Mouse (Mus musculus) v-Abl transformed pro-B cells (cell line): ENCODE results near the gene Arhgap27.
"Not testable (repeated sequence)": the region's sequence is repeated elsewhere in the genome, so short reads cannot be mapped to it uniquely, and the experiment has no call there.

Experiments used
- in situ Hi-C, 2 experiments: fragments of 400-800 bp; cut with MboI; formaldehyde crosslinking; loops; one replicate each; pipeline ENCODE4 v1.15.1; 2025; ENCODE audit not compliant: unreplicated experiment in 2 of 2

Arhgap27 gene

DNA sequence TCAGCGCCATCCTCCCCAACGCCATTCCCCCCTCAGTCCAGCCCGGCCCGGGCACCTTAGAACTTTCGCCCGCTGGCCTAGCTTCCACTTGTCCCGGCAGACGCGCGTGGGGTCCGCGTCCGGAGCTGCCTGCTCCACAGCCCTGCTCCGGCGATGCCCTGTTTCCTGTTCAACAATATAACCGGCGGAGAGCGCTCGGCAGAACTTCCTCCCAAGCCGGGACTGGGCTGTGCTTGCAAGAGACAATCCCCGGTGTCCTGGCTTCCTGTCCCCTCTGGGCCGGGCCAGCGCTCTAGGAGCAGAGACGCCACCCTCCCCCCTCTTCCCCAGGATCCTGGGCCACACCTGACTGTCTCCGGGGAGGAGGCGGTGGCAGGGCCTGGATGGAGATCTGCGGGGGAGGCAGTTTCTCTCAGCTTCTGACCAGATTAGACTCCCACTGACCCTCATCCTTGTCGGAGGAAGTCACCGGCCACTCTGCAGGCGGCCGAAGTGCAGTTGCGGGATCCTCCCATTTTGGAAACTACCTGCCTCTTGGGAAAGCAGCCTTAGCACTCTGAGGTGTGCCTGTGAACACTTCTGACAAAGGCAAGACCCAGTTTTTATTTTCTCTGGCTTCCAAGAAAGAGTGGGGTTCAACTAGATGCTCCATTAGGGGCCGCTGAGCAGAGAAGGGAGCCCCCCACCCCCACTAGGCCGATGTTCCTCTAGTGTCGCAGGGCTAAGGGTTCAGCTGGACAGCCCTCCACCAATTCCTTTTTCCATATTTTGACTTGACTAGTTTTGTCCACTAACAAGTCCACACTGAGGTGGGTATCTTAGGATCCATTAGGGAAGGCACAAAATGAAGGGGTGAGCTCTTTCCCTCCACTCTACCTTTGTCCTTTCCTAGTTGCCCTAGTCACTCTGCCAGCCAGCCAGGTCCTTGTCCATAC lies at the start of gene Arhgap27:
TSS of gene Arhgap27 (minus strand) at position 479 of the 935 bp plus-strand sequence.
- in situ Hi-C loops: no loop called here

DNA sequence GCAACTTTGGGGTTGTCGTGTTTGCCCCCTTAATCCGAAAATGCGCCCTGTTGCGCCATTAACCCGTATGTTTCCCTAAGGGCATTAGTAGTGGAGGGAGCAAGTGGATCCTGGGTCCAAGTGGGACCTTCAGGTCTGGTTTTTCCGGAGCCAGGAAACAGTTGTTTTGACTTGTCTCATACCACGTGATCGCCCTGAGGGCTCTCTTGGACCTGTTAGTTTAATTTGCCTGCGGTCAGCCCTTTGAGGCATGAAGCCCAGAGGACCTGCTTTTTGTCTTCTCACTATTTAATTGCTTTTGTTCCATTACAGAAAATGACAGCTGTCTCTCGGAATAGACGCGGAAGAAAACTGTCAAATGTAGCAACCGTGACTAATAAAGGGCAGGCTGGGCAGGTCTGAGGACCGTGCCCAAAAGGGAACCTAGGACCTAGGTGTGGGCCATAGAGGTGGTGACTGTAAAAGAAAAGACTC lies 49.5 kb upstream of the Arhgap27 start:
- in situ Hi-C loops: loop anchor here in 1 of 2 experiments (5.0 kb wide), 2 partner anchors 49 to 56 kb away; no protein-coding TSS in a partner anchor

DNA sequence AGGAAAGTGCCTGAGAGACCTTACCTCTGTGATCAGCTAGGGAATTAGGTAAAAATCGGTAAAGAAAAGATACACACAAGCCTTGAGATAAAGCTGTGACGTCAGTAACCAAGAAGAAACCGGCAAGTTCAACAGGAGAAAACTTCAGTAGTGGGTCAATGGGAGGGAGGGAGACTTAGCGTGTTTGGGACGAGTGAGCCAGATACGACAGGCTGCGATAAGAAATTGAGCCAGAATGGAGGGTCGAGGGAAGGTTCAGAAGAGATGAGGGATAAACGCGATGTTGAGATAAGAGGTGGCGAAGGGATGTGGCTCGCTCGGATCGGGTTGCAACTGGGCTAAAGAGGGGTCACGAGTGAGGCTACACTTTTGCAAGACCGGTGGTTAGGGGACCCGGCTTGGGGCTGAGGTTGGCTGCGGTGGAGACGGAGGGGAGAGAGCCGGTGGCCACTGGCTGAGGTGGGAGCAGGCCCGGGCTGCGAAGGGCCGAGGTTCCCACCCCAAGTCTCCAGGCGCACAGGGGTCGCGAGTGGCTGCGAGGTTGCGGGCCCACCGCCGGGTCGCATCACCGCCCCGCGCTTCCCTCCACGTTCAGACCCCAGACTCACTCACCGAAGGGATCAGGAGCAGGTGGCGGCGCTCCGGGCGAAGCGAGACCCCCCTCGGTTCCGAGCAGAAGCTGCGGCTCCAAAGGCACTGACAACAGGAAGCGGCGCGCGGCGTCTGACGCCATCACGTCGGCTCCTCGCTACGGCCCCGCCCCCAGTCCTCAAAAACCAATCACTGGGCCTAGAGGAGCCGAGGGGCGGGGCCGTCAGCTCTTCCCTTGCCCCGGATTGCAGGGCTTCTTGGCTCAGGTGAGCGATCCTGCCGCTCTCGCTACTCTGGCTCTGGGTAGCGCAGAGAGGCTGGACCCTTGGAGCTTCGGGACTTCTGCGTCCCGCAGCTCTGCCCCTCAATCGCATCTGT lies 48.8 kb upstream of the Arhgap27 start, which contains the start of gene Plekhm1:
TSS of gene Plekhm1 (minus strand) at position 707 of the 969 bp plus-strand sequence.
- in situ Hi-C loops: loop anchor here in 1 of 2 experiments (5.0 kb wide), 2 partner anchors 50 to 55 kb away; no protein-coding TSS in a partner anchor

DNA sequence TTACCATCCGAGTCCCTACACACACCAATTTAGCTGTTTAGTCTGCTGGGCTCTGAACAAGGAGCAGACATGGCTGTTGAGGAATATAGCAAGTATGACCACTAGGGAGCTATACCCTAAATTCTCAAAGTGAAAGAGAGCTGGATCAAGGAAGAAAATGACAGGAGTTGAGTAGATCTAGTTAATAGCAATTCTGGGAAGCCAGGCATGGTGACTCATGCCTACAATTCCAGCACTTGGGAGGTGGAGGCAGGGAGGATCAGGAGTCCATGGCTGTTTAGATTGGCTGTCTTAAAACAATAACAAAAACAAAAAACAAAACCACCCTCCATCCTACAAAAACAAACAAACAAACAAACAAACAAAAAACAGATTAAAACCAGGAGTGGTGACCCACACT lies 47.8 kb upstream of the Arhgap27 start:
- in situ Hi-C loops: loop anchor here in 1 of 2 experiments (5.0 kb wide), 2 partner anchors 51 to 54 kb away; no protein-coding TSS in a partner anchor

DNA sequence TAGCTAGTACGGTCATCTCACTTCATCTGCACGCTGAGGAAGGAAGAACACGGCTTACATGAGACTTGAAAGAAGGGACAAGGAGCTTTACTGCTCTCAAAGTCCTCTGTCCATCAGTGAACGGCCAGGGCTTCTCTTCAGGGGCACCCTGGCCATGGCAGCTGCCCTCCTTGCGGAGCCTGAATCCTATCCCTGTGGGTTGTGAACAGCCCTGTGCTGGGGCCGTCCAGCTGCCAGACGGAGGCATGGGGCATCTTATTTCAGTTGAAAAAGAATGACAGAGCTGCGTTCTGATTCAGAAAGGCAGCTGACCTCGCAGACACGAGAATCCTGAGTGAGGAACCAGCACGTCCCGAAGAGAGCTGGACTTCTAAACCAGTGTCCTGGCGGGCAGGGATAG lies 45.4 kb upstream of the Arhgap27 start:
- in situ Hi-C loops: no loop called here

DNA sequence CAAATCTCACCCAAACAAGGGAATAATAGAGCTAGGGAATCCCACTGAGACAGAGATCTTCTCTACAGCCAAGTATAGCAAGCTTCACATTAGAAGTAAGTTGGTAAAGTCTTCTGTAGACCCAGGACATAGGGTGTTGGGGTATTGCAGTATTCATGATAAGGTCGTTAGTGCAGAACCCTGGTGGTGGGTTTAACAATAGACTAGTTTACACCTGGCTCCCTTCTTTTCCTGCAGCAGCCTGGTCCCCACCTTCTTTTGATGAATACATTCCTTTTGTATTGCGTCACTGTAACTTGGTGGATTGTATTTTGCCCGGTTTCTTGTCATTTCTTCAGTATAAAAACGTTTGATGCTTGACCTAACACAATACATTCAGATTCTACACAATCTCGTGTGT lies 43.6 kb upstream of the Arhgap27 start:
- in situ Hi-C loops: not testable (repeated sequence)

DNA sequence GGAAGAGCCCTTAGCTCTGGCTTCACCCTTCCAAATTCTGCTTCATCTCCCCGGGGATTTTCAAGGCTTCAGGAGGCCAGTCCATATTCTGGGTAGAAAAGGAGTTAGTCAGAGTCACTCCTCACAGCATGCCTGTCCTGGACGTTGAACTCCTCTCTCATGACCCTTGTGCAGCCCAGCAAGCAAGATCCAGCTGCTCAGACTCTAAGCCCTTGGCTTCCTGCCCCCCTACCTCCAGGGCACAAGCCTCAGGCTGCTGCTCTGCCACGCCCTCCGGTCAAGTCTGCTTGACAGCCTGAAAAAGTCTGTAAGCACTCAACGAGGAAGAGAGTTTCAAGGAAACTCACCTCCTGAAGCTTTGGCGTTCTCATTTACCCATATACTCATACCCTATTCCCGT lies 43.1 kb upstream of the Arhgap27 start:
- in situ Hi-C loops: no loop called here

DNA sequence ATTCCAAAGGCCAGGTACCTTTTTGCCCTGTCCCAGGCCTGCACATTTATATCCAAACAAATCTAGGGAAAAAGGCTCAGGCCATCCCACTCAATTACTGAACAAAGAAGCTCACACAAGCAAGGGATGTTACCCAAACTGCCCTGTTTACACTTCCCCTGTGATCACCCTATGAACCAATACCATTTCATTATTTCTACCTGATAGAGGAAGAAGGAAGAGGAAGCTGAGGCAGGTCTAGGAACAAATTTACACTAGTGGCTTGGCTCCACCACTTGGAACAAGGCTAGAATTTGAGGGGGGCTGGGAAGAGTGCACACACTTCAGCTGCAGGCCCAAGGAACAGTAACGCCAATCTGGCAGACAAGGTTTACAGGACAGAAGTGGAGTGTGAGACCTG lies 42.3 kb upstream of the Arhgap27 start:
- in situ Hi-C loops: no loop called here

DNA sequence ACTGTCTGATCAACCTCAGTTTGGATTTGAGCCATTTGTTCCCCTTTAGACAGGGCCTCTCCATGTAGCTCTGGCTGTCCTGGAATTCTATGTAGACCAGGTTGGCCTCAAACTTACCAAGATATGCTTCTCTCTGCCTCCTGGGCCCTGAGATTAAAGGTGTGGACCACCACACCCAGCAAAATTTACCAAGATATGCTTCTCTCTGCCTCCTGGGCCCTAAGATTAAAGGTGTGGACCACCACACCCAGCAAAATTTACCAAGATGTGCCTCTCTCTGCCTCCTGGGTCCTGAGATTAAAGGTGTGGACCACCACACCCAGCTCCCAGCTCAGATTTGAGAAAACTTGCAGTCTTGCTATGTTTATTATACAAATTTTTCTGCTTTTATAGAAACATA lies 41.1 kb upstream of the Arhgap27 start:
- in situ Hi-C loops: no loop called here

DNA sequence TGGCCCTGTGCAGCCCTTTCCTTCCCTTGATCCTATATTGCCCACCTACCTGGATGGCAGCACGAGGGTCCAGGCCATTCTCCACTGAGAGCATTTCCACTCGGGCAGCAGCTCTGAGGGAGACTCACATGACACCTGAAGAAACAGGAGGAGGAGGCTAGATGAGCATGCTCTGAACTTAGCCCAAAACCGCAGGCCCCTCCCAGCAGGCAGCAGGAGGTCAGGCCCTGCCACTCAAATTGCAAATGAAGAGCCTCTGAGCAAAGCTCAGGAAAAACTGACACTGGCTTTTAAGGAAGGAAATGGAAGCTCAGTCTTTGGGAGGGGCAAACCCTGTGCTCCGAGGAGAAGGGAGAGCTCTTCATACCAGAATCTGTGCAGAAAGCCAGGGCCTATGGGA lies 40.3 kb upstream of the Arhgap27 start:
- in situ Hi-C loops: no loop called here

DNA sequence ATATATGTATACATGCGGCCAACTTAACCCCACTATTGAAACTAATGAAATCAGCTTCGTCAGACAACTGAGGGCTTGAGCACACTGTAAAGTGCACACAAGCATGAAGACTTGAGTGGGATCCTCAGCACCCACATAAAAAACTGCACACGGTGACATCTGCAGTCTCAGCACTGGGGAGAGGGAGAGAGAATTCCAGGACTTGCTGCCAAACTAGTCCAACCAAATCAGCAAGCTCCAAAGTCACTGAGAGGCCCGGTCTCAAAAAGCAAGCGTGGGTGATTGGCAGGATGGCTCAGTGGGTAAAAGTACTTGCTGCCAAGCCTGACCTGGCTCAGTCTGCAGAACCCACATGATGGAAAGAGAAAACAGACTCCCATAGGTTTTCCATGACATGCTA lies 39.2 kb upstream of the Arhgap27 start:
- in situ Hi-C loops: no loop called here

DNA sequence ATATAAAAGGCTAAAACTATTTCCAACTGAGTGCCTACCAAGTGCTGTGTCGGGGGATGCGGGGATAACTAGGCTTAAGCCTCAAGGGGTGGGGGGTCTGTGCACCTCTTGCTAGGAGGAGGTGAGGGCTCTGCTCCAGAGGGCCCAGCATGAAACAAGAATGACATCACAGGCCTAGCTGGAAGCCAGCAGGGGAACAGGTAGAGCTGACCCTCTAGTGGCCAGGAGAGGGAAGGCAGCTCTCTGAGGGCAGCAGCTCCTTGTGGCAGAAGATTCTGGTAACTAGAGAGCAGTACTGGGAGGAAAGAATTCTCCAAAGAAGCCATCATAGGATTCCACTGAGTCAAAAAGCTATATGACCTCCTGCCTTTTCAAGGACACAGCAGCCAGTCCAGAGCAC lies 38.7 kb upstream of the Arhgap27 start:
- in situ Hi-C loops: no loop called here

DNA sequence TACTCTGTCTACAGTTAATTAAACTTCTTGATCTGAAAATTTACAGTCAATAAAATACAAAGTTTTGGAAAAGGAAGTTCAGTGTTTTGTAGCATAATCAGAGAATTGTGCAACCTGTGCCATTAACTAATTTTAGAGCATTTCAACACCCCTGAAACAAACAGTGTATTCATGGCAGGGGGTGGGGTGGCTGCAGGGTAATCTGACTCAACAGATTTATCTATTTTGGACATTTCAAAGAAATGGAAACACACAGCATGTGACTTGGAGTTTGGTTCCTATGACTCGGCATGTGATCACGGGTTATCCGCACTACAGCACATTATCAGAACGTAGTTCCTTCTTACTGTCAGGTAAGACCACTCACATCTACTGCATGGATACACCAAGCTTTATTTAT lies 36.5 kb upstream of the Arhgap27 start:
- in situ Hi-C loops: loop anchor here in 1 of 2 experiments (5.0 to 10.0 kb wide), 2 partner anchors 43 to 65 kb away; no protein-coding TSS in a partner anchor

DNA sequence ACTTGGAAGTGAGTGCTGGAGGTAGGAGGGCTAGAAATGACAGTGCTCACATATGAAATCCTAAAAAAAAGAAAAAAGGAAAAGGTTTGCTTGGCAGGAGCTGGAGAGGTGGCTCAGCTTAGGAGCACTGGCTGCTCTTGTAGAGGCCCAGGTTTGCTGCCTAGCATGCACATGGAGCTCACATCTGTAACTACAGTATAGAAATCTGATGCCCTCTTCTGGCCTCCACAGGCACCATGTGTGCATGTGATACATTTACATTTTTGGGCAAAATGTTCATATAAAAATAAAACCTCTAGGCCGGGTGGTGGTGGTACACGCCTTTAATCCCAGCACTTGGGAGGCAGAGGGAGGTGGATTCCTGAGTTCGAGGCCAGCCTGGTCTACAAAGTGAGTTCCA lies 35.6 kb upstream of the Arhgap27 start:
- in situ Hi-C loops: loop anchor here in 1 of 2 experiments (5.0 to 10.0 kb wide), 2 partner anchors 42 to 64 kb away; no protein-coding TSS in a partner anchor

DNA sequence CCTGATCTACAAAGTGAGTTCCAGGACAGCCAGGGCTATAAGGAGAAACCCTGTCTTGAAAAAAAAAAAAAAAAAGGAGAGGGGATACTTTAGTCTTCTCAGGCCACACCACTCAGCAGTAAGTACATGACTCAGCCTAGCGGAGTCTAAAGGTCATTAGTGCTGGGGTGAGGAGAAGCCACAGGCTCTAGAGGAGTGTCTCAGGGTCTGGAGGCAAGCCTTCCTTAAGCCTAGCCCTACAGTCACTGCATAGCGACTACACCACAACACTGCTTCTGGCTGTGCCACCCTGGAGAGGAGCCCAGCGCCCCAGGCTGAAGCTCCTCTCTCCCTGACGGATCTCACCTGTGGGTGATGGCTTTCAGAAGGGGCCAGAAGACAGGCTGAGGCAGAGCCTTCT lies 33.2 kb upstream of the Arhgap27 start:
- in situ Hi-C loops: loop anchor here in 1 of 2 experiments (5.0 to 10.0 kb wide), 2 partner anchors 39 to 62 kb away; no protein-coding TSS in a partner anchor

DNA sequence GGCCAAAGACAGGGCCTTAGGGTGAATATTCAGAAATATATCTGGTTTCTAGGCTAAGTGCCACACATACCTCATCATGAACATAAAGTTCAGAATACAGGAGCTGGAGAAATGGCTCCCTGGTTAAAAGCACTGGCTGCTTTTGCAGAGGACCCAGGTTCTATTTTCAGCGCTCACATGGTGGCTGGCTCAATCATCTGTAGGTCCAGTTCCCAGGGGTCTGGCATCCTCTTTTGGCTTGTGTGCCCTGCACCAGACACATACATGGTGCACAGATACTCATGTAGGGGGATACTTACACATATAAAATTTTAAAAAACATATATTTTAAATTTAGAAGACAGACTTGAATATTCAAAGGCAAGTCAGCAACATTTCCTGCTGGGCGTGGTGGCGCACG lies 32.7 kb upstream of the Arhgap27 start:
- in situ Hi-C loops: loop anchor here in 1 of 2 experiments (5.0 to 10.0 kb wide), 2 partner anchors 39 to 61 kb away; no protein-coding TSS in a partner anchor

DNA sequence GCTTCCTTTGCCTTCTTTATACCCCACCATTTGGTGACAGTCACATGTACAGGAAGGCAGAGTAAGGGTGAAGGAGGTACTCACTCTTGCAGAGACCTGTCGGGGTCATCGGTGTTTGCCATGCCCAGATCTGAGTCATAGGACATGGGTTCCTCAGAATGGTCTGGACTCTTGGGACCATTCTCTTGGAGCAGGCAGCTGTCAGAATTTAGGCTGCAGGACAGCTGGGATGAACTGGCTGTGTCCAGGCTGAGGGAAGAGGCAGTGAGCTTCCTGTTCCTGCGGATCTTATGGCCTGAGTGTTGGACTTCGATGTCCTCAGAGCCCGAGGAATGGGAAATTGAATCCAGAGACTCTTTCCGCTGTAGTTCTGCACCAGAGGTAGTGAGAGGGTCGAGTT lies 31.1 kb upstream of the Arhgap27 start:
- in situ Hi-C loops: loop anchor here in 1 of 2 experiments (5.0 to 10.0 kb wide), 2 partner anchors 37 to 60 kb away; no protein-coding TSS in a partner anchor

DNA sequence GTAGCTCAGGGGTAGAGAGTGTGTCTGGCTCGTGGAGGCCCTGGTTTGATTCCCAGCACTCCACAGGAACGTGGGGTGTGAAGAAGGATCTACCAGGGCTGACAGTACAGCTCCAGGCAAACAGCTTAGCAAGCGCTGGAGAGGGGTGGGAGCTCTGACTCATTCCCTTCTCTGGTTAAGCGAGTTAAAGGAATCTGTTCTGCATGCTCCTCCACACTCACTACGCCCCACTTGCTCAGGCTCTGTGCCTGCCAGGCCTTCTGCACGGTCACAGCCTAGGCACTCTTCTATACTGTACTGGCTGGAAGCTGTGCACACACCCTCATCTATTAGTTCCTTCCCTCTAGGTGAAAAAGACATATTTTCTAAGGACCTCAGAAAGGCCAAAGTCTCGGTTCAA lies 30.5 kb upstream of the Arhgap27 start:
- in situ Hi-C loops: loop anchor here in 1 of 2 experiments (10.0 kb wide), 1 partner anchor 59 kb away; no protein-coding TSS in a partner anchor

DNA sequence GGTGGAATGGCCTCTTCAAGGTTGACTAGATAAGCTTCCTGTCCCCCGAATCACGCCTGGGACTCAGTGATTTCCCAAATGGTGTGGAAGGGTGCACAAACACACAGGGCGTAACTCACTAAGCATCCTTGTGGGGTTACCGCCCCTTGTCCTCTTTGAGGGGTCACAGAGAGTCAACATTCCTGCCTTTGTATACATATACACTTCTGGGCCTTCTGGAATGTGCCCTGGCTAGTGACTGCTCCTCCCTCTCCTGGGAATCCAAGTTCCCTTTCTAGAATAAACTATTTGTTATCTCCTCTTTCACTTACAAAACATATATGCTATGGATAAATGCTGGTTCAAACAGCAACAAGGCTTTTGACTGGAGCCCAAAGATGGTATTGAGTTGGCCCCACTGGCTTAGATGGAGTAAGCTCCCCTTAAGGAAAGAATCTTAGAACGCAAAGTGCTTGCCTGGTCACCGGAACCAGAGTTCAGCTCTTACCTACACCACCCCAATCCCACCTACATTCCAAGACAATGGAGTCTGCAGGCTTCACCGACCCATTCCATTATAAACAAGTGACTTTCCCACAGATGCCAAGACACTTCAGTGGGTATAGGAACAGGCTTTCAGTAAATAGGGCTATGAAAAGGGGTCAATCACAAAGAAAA lies 24.5 kb upstream of the Arhgap27 start:
- in situ Hi-C loops: no loop called here

DNA sequence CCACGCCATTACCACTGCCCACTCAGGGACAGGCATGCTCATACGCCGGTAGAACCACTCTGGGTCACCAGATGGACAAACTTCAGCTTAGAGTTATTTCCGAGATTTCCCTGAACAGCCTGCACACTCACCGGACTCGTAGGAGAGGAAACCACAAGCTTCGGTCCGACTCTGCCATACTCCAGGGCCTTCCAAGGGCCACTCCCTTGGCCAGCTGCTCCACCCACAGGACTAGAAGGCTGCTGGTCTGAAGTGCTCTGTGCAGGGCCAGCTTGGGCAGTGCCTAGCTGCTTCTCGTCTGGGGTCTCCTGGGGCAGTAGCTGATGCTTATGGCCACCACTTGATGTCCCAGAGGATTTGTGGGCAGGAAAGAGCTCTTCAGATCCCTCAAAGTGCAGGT lies 23.3 kb upstream of the Arhgap27 start:
- in situ Hi-C loops: no loop called here
